In genomic region chr2:69011392-69011791, GRCm38 (mm10) we compare ENCODE assay signal across 14 mouse cellular contexts.
DNase-seq lines count a peak whose midpoint lies in the region; ATAC-seq and TF ChIP-seq lines count a peak whose summit lies in the region.
"Had no signal": no experiment of that assay in that cellular context is flagged by ENCODE, and none has a peak within 500 bp of the region (broad histone marks: within the 10 kb centered on the region; RNA-seq: fewer than 3 reads in every experiment).

No protein-coding gene starts in this region.

- WGBS in kidney, adult 2 months, result 62% methylated on average over 7 of the region's 7 CpGs
- WGBS in embryonic facial prominence, embryonic 12.5 days, result 39% methylated on average over 7 of the region's 7 CpGs
- 27% methylated on average over 7 of the region's 7 CpGs for WGBS in hindbrain, embryonic 12.5 days
- 15% methylated on average over 7 of the region's 7 CpGs for WGBS in midbrain, postnatal 0 days

- ATAC-seq in embryonic facial prominence, embryonic 12.5 days (ENCODE audit: insufficient number of reproducible peaks, insufficient read depth, low FRiP score, low TSS enrichment), result peak; percentile 12; the same call in 1 of the 2 replicates
- ATAC-seq in hindbrain, embryonic 12.5 days (ENCODE audit: low FRiP score), result peak; percentile 93
- peak; percentile 87 for ATAC-seq in midbrain, postnatal 0 days (ENCODE audit: low FRiP score)

- H3K9ac ChIP-seq in embryonic facial prominence, embryonic 12.5 days, result no peak overlapping the region
- H3K9ac ChIP-seq in hindbrain, embryonic 12.5 days, result no peak overlapping the region
- no peak overlapping the region for H3K9ac ChIP-seq in midbrain, postnatal 0 days (replicated peaks; ENCODE audit: low read length, poor library complexity, severe bottlenecking)
- H3K9ac ChIP-seq: limb, embryonic 13.5 days had no signal

- no peaks in the 10 kb centered on the region for H3K9me3 ChIP-seq in embryonic facial prominence, embryonic 12.5 days
- no peaks in the 10 kb centered on the region for H3K9me3 ChIP-seq in hindbrain, embryonic 12.5 days (replicated peaks)
- H3K9me3 ChIP-seq in midbrain, postnatal 0 days (ENCODE audit: low read length), result no peaks in the 10 kb centered on the region
- H3K9me3 ChIP-seq: limb, embryonic 13.5 days had no signal

- no peak overlapping the region for H3K4me3 ChIP-seq in kidney, adult 2 months (ENCODE audit: insufficient read depth, low read depth, low read length)
- no peak overlapping the region for H3K4me3 ChIP-seq in embryonic facial prominence, embryonic 12.5 days
- H3K4me3 ChIP-seq in hindbrain, embryonic 12.5 days, result no peak overlapping the region
- no peak overlapping the region for H3K4me3 ChIP-seq in midbrain, postnatal 0 days (ENCODE audit: low read depth, low read length)
- H3K4me3 ChIP-seq: limb, embryonic 13.5 days had no signal

- H3K27me3 ChIP-seq in kidney, adult 2 months (replicated peaks; ENCODE audit: control insufficient read depth, insufficient read depth, low read length), result no peaks in the 10 kb centered on the region
- H3K27me3 ChIP-seq in embryonic facial prominence, embryonic 12.5 days, result no peaks in the 10 kb centered on the region
- no peaks in the 10 kb centered on the region for H3K27me3 ChIP-seq in hindbrain, embryonic 12.5 days
- no peaks in the 10 kb centered on the region for H3K27me3 ChIP-seq in midbrain, postnatal 0 days (ENCODE audit: insufficient read depth, low read length)
- H3K27me3 ChIP-seq: limb, embryonic 13.5 days had no signal

- H3K4me1 ChIP-seq in kidney, adult 2 months (ENCODE audit: control insufficient read depth, insufficient read depth, low read length), result no peaks in the 10 kb centered on the region
- H3K4me1 ChIP-seq in embryonic facial prominence, embryonic 12.5 days, result peaks cover 10% of the 10 kb centered on the region; the same call in 1 of the 2 replicates
- H3K4me1 ChIP-seq in hindbrain, embryonic 12.5 days, result peaks cover 23% of the 10 kb centered on the region
- H3K4me1 ChIP-seq in midbrain, postnatal 0 days (ENCODE audit: insufficient read depth, low read length), result peaks cover 10% of the 10 kb centered on the region; the same call in 1 of the 2 replicates

- DNase-seq in kidney, adult 2 months, result peak; percentile 25
- no peak for DNase-seq in kidney, postnatal 36 days
- peak; percentile 74 for DNase-seq in midbrain, postnatal 0 days (ENCODE audit: low spot score)
- no peak for DNase-seq in gastrocnemius, postnatal 10 days
- DNase-seq in thymus, postnatal 0 days (ENCODE audit: low spot score), result no peak
- no peak for DNase-seq in testis, postnatal 14 days (ENCODE audit: low spot score)
- DNase-seq: cerebellum, postnatal 25 days; heart, postnatal 10 days; kidney, adult 9 months; layer of hippocampus, adult 9-11 months; lung, adult 18-20 months had no signal

- H3K4me2 ChIP-seq in embryonic facial prominence, embryonic 12.5 days (replicated peaks), result no peak overlapping the region
- peak overlapping the region; percentile 13; the same call in 1 of the 2 replicates for H3K4me2 ChIP-seq in hindbrain, embryonic 12.5 days (replicated peaks)
- peak overlapping the region; percentile 22; the same call in 1 of the 2 replicates for H3K4me2 ChIP-seq in midbrain, postnatal 0 days (ENCODE audit: low read depth, low read length, poor library complexity, severe bottlenecking)
- H3K4me2 ChIP-seq: limb, embryonic 13.5 days had no signal

- TF ChIP-seq POLR2A in kidney, adult 2 months (IDR thresholded peaks at IDR 0.05; ENCODE audit: low read depth, low read length), result no peak

- no peaks in the 10 kb centered on the region for H3K36me3 ChIP-seq in kidney, adult 2 months (ENCODE audit: control insufficient read depth, insufficient read depth, low read length)
- no peaks in the 10 kb centered on the region for H3K36me3 ChIP-seq in embryonic facial prominence, embryonic 12.5 days
- no peaks in the 10 kb centered on the region for H3K36me3 ChIP-seq in hindbrain, embryonic 12.5 days
- H3K36me3 ChIP-seq in midbrain, postnatal 0 days (ENCODE audit: insufficient read depth, low read length), result no peaks in the 10 kb centered on the region
- H3K36me3 ChIP-seq: limb, embryonic 13.5 days had no signal

- no peak overlapping the region for H3K27ac ChIP-seq in kidney, adult 2 months (ENCODE audit: insufficient read depth, low read depth, low read length)
- H3K27ac ChIP-seq in embryonic facial prominence, embryonic 12.5 days, result no peak overlapping the region
- peak overlapping the region; percentile 72 for H3K27ac ChIP-seq in hindbrain, embryonic 12.5 days
- peak overlapping the region; percentile 55 for H3K27ac ChIP-seq in midbrain, postnatal 0 days (ENCODE audit: low read depth, low read length)
- H3K27ac ChIP-seq: limb, embryonic 13.5 days had no signal

- TF ChIP-seq CTCF in kidney, adult 2 months (conservative IDR thresholded peaks at IDR 0.05; ENCODE audit: insufficient read depth, insufficient read length, low read depth, low read length), result no peak
- TF ChIP-seq CTCF in midbrain, postnatal 0 days (IDR thresholded peaks at IDR 0.05), result no peak

Comparison
In these comparisons a context has a peak if more than half of its experiments do, and no peak if none do; other contexts are left out.
1. DNase-seq: peak in kidney, adult 2 months (single experiment) and midbrain, postnatal 0 days (single experiment); none in kidney, postnatal 36 days (0 of 2), gastrocnemius, postnatal 10 days (single experiment), thymus, postnatal 0 days (single experiment) and testis, postnatal 14 days (single experiment).
2. H3K27ac ChIP-seq: peak in hindbrain, embryonic 12.5 days (single experiment) and midbrain, postnatal 0 days (single experiment); none in kidney, adult 2 months (single experiment) and embryonic facial prominence, embryonic 12.5 days (single experiment).
3. ATAC-seq: peak in every context shown above with its lines; median percentile 93 in hindbrain, embryonic 12.5 days; 87 in midbrain, postnatal 0 days; 12 in embryonic facial prominence, embryonic 12.5 days.